Mouse (Mus musculus) yolk sac, embryonic 10.5 days (tissue): ENCODE data around the gene Olfr605.
"Not testable (repeated sequence)": the region's sequence is repeated elsewhere in the genome, so short reads cannot be mapped to it uniquely, and the experiment has no call there.

ENCODE experiments used
- DNase-seq: peaks from one replicate; pipeline ENCODE4 v3.0.0-alpha.2; 2017; ENCODE audit warnings: low spot score

Gene Olfr605

DNA sequence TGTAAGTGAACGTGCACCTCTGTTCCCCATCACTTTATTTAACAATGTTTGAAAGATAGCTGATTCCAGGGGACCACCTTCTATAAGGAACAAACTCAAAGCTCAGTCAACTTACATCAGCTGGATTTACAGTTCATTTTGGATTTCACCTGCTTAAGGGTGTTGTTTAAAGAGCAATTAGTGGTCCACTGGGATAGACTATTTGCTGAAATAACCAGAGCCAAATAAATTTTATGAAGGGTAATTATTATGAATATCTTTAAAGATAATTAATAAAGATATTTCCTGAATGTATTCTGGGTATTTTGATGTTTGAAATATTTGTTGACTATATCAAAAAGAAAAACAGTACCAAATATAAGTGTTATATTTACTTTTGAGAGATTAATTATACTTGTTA, at the start of gene Olfr605:
Gene Olfr605, minus strand, starts transcription at position 101 of the 400 bp plus-strand sequence.
- DNase-seq = no peak

DNA sequence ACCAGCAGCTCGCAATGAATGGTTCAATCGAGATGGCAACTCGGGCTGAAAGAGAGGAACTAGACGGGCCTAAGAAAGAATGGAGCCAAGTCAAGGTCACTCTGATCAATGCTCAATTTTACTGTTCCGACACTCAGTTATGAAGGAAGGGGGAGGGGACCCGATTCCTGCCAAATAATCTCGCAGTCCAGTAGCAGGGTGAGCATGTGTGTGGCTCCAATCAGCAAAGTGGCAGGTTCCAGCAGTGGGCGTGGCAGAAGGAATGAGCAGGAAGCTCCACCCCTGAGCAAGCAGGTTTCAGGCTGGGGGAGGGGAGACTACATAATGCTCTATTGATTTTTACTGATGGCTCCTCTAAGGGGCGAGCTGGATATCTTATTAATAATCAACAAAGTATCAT, 31.9 kb upstream of the Olfr605 start:
- not testable (repeated sequence) for DNase-seq

DNA sequence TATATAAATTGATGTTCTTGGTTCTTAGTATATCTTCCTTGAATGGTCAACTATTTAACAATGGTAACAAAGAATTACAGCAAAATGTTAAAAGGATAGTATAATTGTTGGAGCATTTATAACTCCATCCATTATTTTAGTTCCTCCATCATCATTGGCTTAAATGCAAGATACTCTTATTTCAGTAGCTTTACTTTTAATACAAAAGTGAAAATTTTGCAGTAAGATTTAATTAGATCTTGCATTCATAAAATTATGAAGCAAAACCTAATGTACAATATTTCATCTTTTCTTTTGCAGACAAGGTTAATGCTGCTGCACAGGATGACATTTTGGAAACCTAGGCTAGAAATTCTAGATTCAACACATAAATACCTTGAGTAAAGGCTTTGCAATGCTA, 24.3 kb upstream of the Olfr605 start, which contains the start of gene Olfr608:
Gene Olfr608, plus strand, starts transcription at position 301 of the 400 bp plus-strand sequence.
- no peak for DNase-seq

- no peak for DNase-seq
Measured at GRCm38 (mm10) chr7:103460590-103460989, 15.4 kb upstream of the Olfr605 start.

GRCm38 (mm10) chr7:103448746-103449145, 3.5 kb upstream of the Olfr605 start, which contains the start of gene Olfr606:
TSS of gene Olfr606 (plus strand) at chr7:103449046.
- no peak for DNase-seq

DNA sequence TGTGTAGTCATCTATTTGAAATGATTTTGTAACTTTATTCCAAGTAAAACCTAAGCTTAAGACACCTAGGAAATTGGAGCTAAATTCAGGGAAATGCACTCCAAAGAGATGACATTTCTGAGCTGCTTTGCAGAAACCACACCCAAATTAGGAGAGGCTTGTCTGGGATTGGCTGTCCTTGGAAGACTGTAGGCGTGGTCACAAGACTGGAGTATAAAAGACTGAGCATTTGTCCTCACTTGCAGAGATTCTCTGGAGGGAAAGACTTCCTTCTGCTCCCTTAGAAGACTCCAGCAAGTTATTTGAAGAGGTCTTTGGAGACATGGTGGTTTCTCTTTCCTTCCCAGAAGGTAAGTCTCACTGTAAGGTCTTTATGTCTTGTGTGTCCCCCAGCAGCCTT, 30.5 kb downstream of the Olfr605 start, which contains the start of gene Usp17lc:
Gene Usp17lc, plus strand, starts transcription at position 301 of the 400 bp plus-strand sequence.
- not testable (repeated sequence) for DNase-seq

DNA sequence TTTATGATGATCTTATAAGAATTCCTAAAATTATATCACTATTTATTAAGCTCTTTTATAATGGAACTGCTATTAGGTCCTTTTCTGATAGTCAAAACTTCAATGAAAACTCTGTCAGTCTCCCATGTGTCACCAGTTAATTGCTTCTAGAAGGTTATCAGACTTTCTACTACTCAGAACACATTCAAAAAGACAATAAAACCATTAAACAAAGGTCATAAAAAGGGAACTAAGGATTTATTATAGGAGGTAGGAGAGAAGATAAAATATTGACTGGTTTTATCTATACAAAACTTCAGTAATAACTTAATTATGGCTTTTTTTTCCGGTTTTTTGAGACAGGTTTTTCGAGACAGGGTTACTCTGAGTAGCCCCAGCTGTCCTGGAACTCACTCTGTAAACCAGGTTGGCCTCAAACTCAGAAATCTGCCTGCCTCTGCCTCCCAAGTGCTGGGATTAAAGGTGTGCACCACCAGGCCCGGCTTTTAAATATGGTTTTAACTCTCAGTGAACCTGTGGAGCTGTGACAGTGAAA, 38.7 kb downstream of the Olfr605 start:
- DNase-seq = not testable (repeated sequence)

GRCm38 (mm10) chr7:103398981-103399380, 46.3 kb downstream of the Olfr605 start:
- DNase-seq = no peak

DNA sequence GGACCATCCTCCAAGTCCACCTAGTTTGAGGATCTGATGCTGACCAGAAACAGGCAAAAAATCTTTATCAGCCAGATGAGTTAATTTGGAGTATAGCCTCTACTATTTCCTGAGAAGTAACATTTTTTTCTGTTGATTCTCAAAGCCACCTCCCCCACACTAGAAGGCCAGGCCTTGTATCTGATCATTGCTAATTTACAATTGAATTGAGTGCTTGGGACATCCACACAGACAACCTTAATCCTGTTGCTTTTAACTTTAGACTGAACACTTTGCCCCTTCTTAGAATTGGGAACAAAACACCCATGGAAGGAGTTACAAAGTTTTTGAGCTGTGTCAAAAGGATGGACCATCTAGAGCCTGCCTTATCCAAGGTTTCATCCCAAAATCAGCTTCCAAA, 47.5 kb downstream of the Olfr605 start:
- DNase-seq = no peak
